Mouse (Mus musculus) CD4-positive helper T cell, adult 2 months (primary cell): ENCODE measurements around the gene Rps27rt.
A peak's percentile ranks its signal among the peaks of the same experiment; 100 is the strongest.
"Not testable (repeated sequence)": the region's sequence is repeated elsewhere in the genome, so short reads cannot be mapped to it uniquely, and the experiment has no call there.

ENCODE experiments used
- DNase-seq: peaks from one replicate; pipeline ENCODE4 v3.0.0-alpha.2; 2012; ENCODE audit warnings: low read depth, missing footprints, low spot score

The Rps27rt gene

GRCm38 (mm10) chr9:114985741-114986140 is 3.2 kb upstream of the Rps27rt start:
- DNase-seq, result no peak

GRCm38 (mm10) chr9:114979969-114980368 is 2.6 kb downstream of the Rps27rt start:
- DNase-seq, result no peak

- DNase-seq, result no peak
These were observed 4.0 kb downstream of the Rps27rt start, which contains the start of gene Osbpl10 for GRCm38 (mm10) chr9:114978281-114979111. Gene Osbpl10, plus strand, starts transcription at chr9:114978569.

GRCm38 (mm10) chr9:114977461-114978280 is 4.9 kb downstream of the Rps27rt start:
- DNase-seq, result no peak

- DNase-seq, result not testable (repeated sequence)
These were observed 16.3 kb downstream of the Rps27rt start for GRCm38 (mm10) chr9:114966286-114966685.

- DNase-seq, result no peak
These were observed 18.4 kb downstream of the Rps27rt start for GRCm38 (mm10) chr9:114964093-114964492.

GRCm38 (mm10) chr9:114960844-114961243 is 21.7 kb downstream of the Rps27rt start:
- DNase-seq, result no peak

GRCm38 (mm10) chr9:114960043-114960789 is 22.3 kb downstream of the Rps27rt start:
- no peak for DNase-seq

- peak; percentile 32 for DNase-seq
These were observed 25.6 kb downstream of the Rps27rt start for GRCm38 (mm10) chr9:114956945-114957344.

- no peak for DNase-seq
These were observed 27.2 kb downstream of the Rps27rt start for GRCm38 (mm10) chr9:114955340-114955739.

GRCm38 (mm10) chr9:114952866-114953265 is 29.7 kb downstream of the Rps27rt start:
- DNase-seq, result peak; percentile 22

GRCm38 (mm10) chr9:114948395-114948794 is 34.1 kb downstream of the Rps27rt start:
- no peak for DNase-seq

GRCm38 (mm10) chr9:114945576-114945975 is 37.0 kb downstream of the Rps27rt start:
- no peak for DNase-seq

- DNase-seq, result no peak
These were observed 37.9 kb downstream of the Rps27rt start for GRCm38 (mm10) chr9:114944642-114945041.

GRCm38 (mm10) chr9:114936687-114937086 is 45.9 kb downstream of the Rps27rt start:
- no peak for DNase-seq

GRCm38 (mm10) chr9:114935321-114935720 is 47.2 kb downstream of the Rps27rt start:
- no peak for DNase-seq

GRCm38 (mm10) chr9:114934231-114934630 is 48.3 kb downstream of the Rps27rt start:
- DNase-seq, result no peak

GRCm38 (mm10) chr9:114933723-114934171 is 48.8 kb downstream of the Rps27rt start, which contains the start of gene Gpd1l:
Gene Gpd1l, minus strand, starts transcription at chr9:114933987.
- DNase-seq, result peak; percentile 89

- no peak for DNase-seq
These were observed 49.4 kb downstream of the Rps27rt start for GRCm38 (mm10) chr9:114933037-114933722.

GRCm38 (mm10) chr9:114932607-114933006 is 49.9 kb downstream of the Rps27rt start:
- no peak for DNase-seq
